Mouse (Mus musculus) kidney, postnatal 10 days (tissue): ENCODE results near the gene Ankra2.

Source experiments
- DNase-seq: peaks from one replicate; pipeline ENCODE4 v3.0.0; 2021; ENCODE audit warnings: mixed read lengths

Gene Ankra2

DNA sequence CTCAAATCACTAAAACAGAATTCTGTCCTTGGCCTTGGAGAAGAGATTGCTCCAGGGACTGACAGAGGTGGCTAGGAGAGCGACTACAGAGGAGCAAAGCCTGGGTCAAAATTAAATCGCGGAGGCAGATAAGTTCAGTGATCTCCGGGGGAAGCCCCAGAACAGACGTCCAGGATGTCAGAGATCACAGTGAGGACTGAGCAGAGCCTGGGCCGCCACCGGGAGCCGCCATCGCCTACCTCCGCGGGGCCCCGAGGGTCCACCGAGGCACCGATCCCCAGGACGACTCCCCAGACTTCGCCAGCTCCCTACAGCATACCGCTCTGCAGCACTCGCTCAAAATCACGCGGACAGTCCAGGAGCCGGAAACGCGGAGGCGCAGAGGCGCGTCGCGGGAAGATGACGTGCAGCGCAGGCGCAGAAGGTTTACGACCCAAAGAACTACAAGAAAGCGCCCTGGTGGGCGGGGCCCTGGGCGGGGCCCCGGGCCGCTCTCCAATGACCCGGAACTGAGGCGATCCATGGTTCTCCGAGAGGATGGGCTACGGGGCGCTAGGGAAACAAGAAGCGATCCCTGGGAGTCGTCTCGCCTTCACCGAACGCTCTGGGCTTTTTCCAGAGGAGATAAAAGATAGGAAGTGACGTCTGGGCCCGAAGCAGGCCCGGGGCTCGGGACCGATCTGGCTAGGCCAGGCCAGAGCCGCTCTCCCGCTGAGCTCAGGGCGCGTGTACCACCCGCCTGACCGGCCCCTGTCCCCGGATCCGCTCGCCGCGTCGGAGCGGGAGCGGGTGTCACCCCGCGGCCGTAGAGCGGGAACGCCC lies at the start of gene Ankra2, which contains the start of gene Utp15:
TSS of gene Ankra2 (plus strand) at position 439 of the 822 bp plus-strand sequence.
TSS of gene Utp15 (minus strand) at position 406 of the 822 bp plus-strand sequence.
- peak; percentile 99 for DNase-seq

DNA sequence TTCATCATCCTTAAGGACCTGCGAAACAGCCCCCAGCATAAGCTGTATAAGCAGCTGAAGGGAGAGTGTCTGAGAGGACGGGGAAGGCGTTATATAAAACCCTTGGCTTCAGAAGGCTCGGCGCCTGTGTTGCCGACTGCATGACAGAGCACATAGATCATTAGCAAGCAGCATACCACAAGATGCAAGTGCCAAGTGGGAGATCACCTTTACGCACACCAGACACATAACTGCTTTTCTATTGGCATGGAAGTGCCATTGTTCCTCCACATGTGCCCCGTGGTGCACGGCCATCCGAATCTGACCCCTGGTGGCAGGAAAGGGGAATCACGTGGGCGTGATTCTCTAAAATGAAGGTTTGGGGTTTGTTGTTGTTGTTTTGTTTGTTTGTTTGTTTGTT lies 40.0 kb upstream of the Ankra2 start:
- peak; percentile 61 for DNase-seq

DNA sequence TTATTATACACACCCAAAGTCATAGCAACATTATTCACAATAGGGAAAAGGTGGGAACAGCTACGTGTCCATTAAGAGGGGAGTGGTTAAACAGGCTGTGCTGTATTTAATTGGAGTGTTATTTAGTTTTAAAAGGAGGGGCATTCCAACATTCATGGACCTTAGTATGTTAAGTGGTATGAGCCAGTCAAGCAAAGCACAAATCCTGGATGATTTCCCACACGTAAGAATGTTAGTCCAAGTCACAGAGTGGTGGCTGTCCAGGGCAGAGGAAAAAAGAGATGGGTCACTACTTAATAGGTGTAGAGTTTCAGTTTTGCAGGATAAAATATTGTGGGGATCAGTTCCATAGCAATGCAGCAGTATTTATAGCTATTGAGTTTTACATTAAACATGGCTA lies 36.6 kb upstream of the Ankra2 start:
- no peak for DNase-seq

DNA sequence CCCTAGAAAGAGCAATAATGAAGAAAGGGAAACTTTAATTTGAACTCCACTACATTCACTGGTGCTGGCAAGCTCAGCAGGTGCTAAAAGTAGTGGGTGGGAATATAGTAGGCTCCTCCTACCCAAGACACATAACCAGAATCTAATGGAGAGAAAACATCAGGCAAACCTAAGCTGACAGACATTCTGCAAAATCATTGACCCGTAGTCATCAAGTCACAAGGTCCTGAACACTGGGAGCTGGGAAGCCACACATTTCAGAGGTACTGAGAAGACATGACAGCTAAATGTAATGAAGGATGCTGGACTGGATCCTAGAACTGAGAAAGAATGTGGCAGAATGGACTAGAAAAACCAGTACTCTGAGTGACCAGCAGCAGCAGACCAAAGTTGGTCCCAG lies 32.4 kb upstream of the Ankra2 start:
- no peak for DNase-seq

DNA sequence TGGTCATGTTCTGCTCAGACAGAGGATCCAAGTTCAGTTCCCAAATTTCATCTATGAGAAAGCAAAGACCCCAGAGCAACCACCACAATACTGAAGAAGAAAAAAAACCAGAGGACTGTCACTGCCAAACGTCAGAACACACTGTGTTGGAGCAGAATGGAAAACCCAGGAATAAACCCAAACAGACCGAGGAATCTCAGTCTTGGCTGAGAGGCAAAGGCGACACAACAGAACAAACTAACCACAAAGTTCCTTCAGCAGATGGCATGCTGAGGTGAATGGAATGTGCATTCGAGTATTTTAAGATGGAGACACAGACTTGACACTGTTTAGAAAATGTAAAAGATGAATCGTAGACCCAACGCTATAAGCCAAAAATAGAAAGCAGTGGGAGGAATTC lies 27.4 kb upstream of the Ankra2 start:
- DNase-seq, result no peak

DNA sequence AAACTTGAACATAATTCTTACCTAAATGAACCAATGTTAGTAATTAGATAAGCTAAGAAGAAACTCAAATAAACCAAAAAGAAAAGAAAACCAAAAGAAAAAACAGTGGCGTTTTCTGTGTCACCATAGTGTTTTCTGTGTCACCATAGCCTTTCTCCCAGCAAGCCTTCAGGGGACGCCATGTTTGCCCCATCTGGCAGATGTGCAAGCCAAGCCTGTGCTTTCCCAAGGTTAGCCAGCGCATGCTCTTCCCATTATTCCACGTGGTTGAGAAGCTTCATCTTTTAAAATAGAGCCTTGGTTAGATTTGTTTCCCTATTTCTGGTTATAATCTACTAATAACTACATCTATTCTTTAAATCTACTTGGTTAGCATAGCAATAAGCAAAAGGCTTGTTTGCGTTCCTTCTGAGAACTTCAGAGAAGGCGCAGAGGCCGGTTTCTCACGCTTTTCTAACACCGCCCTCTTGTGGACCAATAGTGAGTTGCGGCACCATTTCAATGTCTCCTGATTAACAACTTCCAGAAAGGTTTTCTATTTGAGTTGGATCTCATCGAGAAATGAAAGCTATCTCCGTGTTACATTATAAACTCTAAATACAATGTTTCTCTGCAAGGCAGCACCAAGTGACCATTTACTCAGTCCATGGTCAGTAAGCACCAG lies 22.8 kb upstream of the Ankra2 start:
- peak; percentile 85 for DNase-seq

DNA sequence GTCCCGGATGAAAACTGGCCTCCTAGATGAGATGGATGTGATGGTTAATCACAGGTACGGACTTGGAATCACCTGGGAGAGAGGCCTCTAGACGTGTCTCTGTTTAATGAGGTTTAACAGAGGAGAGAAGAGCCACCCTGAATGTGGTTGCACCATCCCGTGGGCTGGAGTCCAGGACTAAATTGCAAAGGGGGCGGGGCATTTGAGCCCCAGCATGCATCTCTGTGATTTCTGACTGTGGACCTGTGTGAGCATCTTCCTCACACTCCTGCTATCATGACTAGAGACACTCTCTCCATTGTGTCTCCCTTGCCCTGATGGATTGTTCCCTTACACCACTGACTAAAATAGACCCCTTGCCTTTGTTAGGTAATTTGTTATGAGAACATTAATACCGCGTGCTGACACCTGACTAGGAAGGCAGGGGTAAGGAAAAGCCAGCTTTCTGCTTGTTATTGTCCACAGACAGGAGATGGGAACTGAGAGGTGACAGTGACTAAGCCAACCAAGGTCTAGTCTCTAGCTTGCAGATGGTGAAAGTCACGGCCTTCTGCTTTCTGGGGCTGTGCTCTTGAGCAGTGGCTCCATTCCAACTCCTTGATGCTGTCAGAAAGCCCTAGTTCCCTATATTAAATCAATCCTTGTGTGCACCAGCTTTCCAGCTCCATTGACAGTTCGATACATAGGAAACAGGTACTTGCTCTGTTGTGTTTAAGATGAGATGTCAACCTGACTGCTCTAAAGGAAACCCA lies 21.2 kb upstream of the Ankra2 start:
- DNase-seq, result no peak

DNA sequence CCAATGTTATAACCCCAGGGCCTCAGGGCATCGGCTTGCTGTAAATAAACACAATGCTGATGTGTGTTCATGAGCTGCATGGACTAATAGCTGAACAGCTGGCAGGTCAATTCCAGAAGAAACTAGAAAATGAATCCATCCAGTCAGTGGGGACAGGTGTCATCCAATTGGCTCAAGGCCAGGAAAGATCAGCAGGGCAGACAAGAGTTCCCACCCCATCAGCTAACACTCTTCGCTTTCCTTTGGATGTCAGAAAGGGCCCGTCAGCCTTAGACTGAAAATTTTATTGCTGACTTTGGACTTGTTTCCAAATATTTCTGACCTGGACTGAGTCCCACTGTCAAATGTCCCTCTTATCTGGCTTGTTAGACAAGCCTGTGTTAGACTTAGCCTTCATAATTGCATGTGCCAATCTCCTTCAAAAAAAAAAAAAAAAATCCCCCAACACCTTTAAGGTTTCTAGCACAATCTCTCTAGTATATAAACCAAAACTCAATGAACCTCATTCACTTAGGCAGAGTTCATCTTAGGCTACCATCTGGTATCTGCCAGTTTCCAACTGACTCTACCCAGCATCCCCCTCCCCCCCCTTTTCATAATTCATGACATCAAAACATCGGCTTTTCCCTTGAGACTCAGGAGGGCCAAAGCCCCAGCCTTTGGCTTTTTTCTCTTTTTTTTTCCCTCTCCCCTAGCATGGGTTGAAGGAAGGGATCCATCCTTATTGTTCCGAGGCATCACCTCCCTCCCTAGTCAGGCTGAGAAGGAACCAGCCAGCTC lies 18.1 kb upstream of the Ankra2 start:
- DNase-seq, result peak; percentile 32

DNA sequence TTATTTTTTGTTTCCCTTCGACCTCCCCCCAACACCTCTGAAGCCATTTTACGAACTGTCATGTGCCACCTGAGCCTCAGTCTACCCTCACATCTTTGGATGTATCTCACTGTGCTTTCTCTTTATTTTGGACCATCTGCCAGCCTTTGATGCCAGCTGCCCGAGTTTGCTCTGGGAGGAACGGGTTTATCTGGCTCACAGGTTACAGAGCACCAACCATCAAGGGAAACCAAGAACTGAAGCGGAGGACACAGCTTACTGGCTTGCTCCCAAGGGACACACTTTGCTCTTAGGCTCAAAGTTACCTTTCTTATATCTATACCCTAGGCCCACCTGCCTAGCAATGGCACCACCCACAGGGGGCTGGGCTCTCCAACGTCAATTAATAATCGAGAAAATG lies 17.5 kb upstream of the Ankra2 start:
- no peak for DNase-seq

DNA sequence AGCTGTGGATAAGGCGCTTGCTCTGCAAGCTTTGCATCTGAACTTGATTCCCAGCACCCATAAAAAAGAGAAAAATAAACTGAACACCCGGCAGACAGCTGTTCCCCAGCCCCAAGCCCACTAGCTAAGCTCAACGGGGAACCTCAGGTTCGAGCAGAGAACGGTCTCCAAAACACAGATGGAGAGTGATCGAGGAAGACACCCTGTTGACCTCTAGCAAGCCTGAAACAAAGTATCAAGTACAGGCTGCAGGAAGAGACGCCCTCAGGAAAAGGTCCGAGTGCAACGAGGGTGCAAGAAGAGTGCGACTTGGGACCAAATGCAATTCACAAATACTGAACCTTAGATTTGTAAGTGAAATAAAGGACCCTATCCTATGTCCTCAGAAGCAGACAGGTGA lies 13.3 kb upstream of the Ankra2 start:
- no peak for DNase-seq

DNA sequence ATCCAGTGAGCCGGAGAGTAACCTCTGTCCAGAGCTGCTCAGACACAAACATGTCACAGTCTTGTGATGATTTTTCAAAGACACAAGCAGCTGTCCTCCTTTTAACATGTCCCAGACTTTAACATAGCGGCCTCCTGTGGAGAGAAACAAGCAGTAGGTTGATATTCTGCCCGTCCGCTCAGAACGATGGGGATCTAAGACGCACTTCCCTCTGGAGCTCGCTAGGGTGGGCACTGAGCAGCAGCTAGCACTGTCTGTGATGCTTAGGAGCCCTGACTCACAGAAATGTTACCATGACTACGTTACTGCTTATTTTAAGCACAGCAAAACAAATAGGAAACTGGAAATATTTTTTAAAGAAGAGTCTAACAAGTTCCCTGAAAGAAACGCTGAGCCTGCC lies 8.0 kb upstream of the Ankra2 start:
- DNase-seq, result no peak

DNA sequence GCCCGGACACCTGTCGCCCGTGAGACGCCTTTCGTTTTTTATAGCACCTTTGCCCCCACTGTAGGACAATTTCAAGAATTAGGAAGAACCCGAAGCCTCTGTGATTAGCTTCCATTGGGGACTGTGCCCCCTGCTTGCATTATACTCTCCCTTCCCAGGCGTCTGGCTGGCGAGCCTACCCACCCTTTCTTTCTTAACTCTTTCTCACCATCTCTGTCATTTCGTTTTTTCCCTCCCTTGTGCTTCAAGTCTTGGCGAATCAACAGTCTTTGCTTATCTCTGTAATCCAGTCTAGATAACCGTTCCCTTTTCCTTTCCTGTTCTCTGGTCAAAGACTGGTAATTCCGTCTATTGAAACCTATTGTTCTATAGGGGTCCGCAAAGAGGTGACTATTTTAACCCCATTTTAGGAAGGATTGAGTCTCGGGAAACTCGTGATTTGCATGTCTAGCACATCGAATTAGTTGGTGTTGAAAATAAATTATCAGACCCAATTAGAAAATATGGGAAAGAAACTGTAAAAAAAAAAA lies 649 bp downstream of the Ankra2 start:
- no peak for DNase-seq

DNA sequence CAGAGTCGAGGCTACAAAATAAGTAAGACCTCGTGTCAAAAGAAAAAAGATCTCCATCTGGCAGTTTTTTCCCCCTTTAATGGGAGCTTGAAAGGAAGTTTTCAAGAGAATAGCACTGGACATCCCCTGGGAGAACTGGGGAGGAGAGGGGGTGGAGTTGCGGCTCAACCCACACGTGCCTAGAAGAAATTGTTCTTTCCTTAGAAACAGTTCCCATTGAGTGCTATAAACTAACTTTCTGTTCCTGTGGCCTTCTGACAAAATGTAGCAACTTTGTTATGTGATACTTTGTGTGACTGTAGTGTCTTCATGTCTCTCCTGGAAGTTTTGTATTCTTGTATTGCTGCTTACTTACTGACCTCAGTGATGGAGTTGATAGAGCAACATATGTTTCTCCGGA lies 1.2 kb downstream of the Ankra2 start:
- DNase-seq, result no peak

DNA sequence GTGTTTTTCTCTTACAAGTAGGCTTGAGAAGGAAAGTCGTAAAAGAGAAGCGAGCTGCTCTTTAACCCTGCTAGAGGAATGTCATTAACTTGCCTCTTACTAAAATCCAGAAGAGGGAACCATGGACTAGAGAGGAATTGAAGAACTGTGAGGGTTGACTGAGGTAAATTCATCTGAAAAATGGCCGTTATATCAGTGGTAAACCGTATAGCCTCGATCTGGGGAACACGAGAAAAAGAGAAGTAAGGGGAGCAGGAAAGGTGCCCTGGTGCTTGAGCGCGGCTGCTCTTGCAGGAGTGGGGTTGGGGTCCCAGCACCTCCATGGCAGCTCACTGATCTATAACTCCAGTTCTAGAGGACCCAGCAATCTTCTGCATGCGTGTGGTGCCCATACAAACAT lies 11.1 kb downstream of the Ankra2 start:
- DNase-seq, result no peak

DNA sequence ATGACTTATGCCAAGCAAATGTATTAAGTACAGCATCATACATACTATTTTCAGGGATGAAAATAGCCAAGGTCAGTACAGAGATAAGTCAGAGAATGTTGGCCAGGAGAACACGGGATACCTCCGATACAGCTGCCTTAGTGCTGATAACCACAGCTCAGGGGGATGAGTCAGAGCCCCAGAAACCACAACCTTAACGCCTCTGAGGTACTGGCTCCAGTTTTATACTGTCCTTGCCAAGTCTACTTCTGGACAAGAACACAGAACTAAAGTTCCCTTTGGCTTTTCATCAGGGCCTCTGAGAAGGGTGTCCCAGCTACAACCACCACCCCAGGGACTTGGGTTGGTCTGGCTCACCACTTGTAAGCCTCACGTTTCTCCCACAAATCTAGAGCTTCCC lies 12.8 kb downstream of the Ankra2 start:
- no peak for DNase-seq

DNA sequence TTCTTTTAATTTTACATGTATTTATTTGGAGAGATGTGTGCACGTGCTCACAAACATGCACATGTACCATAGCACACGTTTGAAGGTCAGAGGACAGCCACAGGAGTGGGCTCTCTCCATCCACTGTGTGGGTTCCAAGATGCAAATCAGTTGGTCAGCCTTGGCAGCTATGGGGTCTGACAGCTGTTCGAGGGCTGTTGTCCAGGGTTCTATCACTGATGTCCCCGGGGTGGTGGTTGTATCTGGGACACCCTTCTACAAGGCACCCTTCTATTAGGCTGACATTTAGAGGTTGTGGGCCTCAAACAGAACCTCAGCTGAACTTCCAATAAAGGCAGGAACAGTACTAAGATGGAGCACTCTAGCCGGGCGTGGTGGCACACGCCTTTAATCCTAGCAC lies 13.4 kb downstream of the Ankra2 start:
- no peak for DNase-seq

DNA sequence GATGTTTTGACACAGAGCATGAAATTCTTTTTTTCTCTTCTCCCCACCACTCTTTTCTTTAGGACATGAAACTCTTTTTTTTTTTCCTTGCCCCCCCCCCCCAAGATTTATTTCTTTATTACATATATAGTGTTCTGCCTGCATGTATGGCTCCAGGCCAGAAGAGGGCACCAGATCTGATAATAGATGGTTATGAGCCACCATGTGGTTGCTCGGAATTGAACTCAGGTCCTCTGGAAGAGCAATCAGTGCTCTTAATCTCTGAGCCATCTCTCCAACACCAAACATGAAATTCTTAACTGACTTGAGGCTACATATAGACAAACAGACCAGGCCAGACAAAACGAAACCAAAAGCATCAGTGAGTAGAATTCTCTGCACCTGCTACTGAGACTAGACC lies 14.6 kb downstream of the Ankra2 start:
- no peak for DNase-seq

DNA sequence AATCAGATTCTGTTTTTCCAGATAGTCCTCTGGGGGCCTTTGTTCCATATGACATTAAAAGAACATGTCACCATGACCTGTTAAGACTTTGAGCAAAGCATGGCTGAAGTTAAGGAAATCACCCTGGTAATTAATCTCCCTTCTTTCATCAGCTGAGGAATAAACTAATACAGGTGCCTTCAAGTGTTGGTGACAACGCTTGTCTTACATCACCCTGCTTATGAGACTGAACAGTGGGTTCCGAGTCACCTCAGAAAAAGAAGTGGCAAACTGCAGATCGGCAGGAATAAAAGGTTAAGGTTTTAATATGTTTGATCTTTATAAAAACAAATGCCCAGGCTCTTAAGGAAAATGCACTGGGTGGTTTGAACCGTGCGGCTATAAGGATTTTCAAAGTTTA lies 16.8 kb downstream of the Ankra2 start, which contains the start of gene Gm21976:
TSS of gene Gm21976 (plus strand) at position 202 of the 400 bp plus-strand sequence.
- no peak for DNase-seq

DNA sequence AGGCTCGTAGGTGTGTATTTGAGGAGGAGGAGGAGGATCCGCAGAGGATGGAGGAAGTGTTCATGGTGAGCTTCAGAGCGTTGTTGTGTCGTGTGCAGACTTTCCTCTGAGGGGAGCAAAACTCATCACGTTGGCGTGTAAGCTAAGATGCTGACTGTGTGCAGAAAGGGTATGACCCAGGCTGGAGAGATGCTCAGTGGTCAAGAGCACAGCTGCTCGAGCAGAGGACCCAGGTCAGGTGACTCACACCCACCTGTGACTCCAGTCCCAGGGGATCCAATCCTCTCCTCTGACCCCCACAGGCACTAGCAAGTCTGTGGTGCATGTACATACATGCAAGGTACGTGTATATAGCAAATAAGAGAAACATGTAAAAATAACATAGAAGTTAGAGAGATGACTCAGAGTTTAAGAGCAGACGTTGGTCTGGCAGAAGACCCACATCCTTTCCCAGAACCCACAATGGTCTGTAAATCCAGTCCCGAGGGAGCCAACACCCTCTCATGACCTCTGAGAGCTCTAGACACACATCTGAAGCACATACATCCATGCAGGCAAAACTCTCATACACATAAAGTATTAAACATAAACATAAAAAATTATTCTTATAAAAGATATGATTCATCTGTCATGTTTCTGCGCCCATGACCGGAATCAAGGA lies 18.2 kb downstream of the Ankra2 start:
- no peak for DNase-seq

DNA sequence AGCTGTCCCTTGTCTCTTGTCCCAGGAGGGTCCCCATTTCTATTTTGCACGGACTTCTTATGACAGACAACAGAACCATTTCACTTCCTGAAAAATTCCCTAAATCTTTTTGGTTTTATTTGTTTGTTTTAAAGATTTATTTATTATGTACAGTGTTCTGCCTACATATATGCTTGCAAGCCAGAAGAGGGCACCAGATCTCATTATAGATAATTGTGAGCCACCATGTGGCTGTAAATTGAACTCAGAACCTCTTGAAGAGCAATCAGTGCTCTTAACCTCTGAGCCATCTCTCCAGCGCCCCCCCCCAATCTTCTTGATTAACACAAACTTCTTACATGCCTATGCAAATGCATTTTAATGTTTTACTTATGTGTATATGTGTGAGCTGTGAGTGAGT lies 27.8 kb downstream of the Ankra2 start:
- no peak for DNase-seq

DNA sequence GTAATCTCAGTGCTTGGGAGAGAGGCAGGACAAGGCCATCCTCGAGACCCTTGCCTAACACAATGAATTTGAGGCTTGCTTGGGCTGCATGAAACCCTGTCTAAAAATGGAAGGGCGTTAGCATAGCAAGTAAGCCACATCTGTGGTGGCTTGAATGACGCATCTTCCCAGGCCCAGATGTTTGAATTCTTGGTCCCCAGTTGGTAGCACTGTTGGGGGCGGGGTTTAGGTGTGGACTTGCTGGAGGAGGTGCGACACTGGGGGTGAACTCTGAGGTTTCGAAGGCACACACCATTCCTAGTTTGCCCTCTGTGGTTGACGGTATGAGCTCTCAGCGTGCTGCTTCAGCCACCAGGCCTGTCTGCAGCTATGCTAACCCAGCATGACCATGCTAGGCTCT lies 28.8 kb downstream of the Ankra2 start:
- DNase-seq, result no peak

DNA sequence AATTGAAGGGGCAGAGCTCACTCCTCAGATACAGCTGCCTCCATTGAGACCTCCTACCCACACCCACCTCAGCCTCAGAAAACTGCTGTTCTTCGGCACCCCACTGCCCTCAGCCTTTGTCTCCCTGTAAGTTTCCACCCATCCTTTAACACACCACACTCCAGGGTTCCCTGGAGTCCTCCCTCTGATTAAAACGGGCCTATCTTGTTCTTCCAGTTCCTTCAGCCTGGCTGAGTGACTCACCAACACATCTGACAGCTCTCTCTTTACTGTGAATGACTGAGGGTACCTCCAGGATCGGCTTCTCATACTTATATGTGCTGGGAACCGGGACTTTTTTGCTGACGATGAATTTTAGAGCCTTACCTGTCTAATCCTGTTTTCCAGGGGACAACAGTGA lies 33.2 kb downstream of the Ankra2 start:
- no peak for DNase-seq
